Mouse (Mus musculus): ENCODE results near the gene Mrpl1. TPM values are rescaled to one million over a fixed set of nuclear protein-coding genes. Genes with fewer than 3 reads are reported as not detected.

Mrpl1 gene
- polyA plus RNA-seq, 1 experiment from 2014 or later = 23.5 TPM

GRCm38 (mm10) chr5:96198271-96198670 is 11.0 kb upstream of the Mrpl1 start:
- no peak for ATAC-seq (replicated peaks; ENCODE audit: extremely low read depth, insufficient read depth, low FRiP score)
- Histone ChIP-seq H3K4me1 (ENCODE audit: control insufficient read depth, insufficient read depth, low read length) (no peaks in the 10 kb centered on the region), H3K9ac (ENCODE audit: low read length) (no peak overlapping the region), H3K4me2 (ENCODE audit: low read depth, low read length) (no peak overlapping the region), H3K27me3 (ENCODE audit: control insufficient read depth, insufficient read depth, low read length) (no peaks in the 10 kb centered on the region), H3K27ac (ENCODE audit: low read length) (no peak overlapping the region), H3K36me3 (ENCODE audit: control insufficient read depth, insufficient read depth) (no peaks in the 10 kb centered on the region), H3K9me3 (replicated peaks; ENCODE audit: control insufficient read depth, low read length) (0 out of 2 replicates have a peak, but pooled peaks cover 2% of the 10 kb centered on the region), H3K4me3 (ENCODE audit: low read length) (no peak overlapping the region)
- 80% methylated on average over 6 of the region's 6 CpGs for WGBS

- Histone ChIP-seq H3K4me1 (ENCODE audit: control insufficient read depth, insufficient read depth, low read length) (no peaks in the 10 kb centered on the region), H3K9ac (ENCODE audit: low read length) (no peak overlapping the region), H3K4me2 (ENCODE audit: low read depth, low read length) (no peak overlapping the region), H3K27me3 (ENCODE audit: control insufficient read depth, insufficient read depth, low read length) (no peaks in the 10 kb centered on the region), H3K27ac (ENCODE audit: low read length) (no peak overlapping the region), H3K36me3 (ENCODE audit: control insufficient read depth, insufficient read depth) (no peaks in the 10 kb centered on the region), H3K9me3 (replicated peaks; ENCODE audit: control insufficient read depth, low read length) (0 out of 2 replicates have a peak, but pooled peaks cover 2% of the 10 kb centered on the region), H3K4me3 (ENCODE audit: low read length) (no peak overlapping the region)
- WGBS = 63% methylated on average over 3 of the region's 3 CpGs
- no peak for ATAC-seq (replicated peaks; ENCODE audit: extremely low read depth, insufficient read depth, low FRiP score)
Observed at GRCm38 (mm10) chr5:96200269-96200668, 9.0 kb upstream of the Mrpl1 start.

- no peaks in the 10 kb centered on the region for H3K4me1 ChIP-seq (ENCODE audit: control insufficient read depth, insufficient read depth, low read length)
- no peak overlapping the region for H3K4me3 ChIP-seq (ENCODE audit: low read length)
- 68% methylated on average over 10 of the region's 10 CpGs for WGBS
- ATAC-seq (replicated peaks; ENCODE audit: extremely low read depth, insufficient read depth, low FRiP score) = no peak
- no peak overlapping the region for H3K9ac ChIP-seq (ENCODE audit: low read length)
- H3K27ac ChIP-seq (ENCODE audit: low read length) = no peak overlapping the region
- H3K27me3 ChIP-seq (ENCODE audit: control insufficient read depth, insufficient read depth, low read length) = no peaks in the 10 kb centered on the region
- H3K9me3 ChIP-seq (replicated peaks; ENCODE audit: control insufficient read depth, low read length) = 0 out of 2 replicates have a peak, but pooled peaks cover 2% of the 10 kb centered on the region
- no peaks in the 10 kb centered on the region for H3K36me3 ChIP-seq (ENCODE audit: control insufficient read depth, insufficient read depth)
- H3K4me2 ChIP-seq (ENCODE audit: low read depth, low read length) = no peak overlapping the region
Observed at GRCm38 (mm10) chr5:96201462-96202154, 7.7 kb upstream of the Mrpl1 start.

GRCm38 (mm10) chr5:96206897-96207296 is 2.4 kb upstream of the Mrpl1 start:
- ATAC-seq (replicated peaks; ENCODE audit: extremely low read depth, insufficient read depth, low FRiP score) = no peak
- Histone ChIP-seq H3K4me3 (ENCODE audit: low read length) (no peak overlapping the region), H3K27ac (ENCODE audit: low read length) (no peak overlapping the region)

GRCm38 (mm10) chr5:96207531-96207930 is 1.8 kb upstream of the Mrpl1 start:
- H3K27me3 ChIP-seq (ENCODE audit: control insufficient read depth, insufficient read depth, low read length) = no peaks in the 10 kb centered on the region
- no peak overlapping the region for H3K4me3 ChIP-seq (ENCODE audit: low read length)
- no peak overlapping the region for H3K27ac ChIP-seq (ENCODE audit: low read length)
- WGBS = 88% methylated on average over 2 of the region's 2 CpGs
- H3K4me2 ChIP-seq (ENCODE audit: low read depth, low read length) = no peak overlapping the region
- no peak overlapping the region for H3K9ac ChIP-seq (ENCODE audit: low read length)
- no peak for ATAC-seq (replicated peaks; ENCODE audit: extremely low read depth, insufficient read depth, low FRiP score)
- H3K9me3 ChIP-seq (replicated peaks; ENCODE audit: control insufficient read depth, low read length) = no peaks in the 10 kb centered on the region
- no peaks in the 10 kb centered on the region for H3K36me3 ChIP-seq (ENCODE audit: control insufficient read depth, insufficient read depth)
- H3K4me1 ChIP-seq (ENCODE audit: control insufficient read depth, insufficient read depth, low read length) = peaks cover 19% of the 10 kb centered on the region

More at GRCm38 (mm10) chr5:96206897-96207296, 2.4 kb upstream of the Mrpl1 start:
- H3K4me2 ChIP-seq (ENCODE audit: low read depth, low read length) = no peak overlapping the region
- peaks cover 19% of the 10 kb centered on the region for H3K4me1 ChIP-seq (ENCODE audit: control insufficient read depth, insufficient read depth, low read length)
- 7% methylated on average over 2 of the region's 2 CpGs for WGBS
- no peaks in the 10 kb centered on the region for H3K27me3 ChIP-seq (ENCODE audit: control insufficient read depth, insufficient read depth, low read length)
- no peaks in the 10 kb centered on the region for H3K36me3 ChIP-seq (ENCODE audit: control insufficient read depth, insufficient read depth)
- H3K9me3 ChIP-seq (replicated peaks; ENCODE audit: control insufficient read depth, low read length) = no peaks in the 10 kb centered on the region
- H3K9ac ChIP-seq (ENCODE audit: low read length) = no peak overlapping the region

- Histone ChIP-seq H3K4me3 (ENCODE audit: low read length) (no peak overlapping the region), H3K27ac (ENCODE audit: low read length) (no peak overlapping the region), H3K4me2 (ENCODE audit: low read depth, low read length) (no peak overlapping the region), H3K9me3 (replicated peaks; ENCODE audit: control insufficient read depth, low read length) (no peaks in the 10 kb centered on the region), H3K36me3 (ENCODE audit: control insufficient read depth, insufficient read depth) (no peaks in the 10 kb centered on the region), H3K9ac (ENCODE audit: low read length) (no peak overlapping the region), H3K27me3 (ENCODE audit: control insufficient read depth, insufficient read depth, low read length) (no peaks in the 10 kb centered on the region), H3K4me1 (ENCODE audit: control insufficient read depth, insufficient read depth, low read length) (peaks cover 19% of the 10 kb centered on the region)
- 53% methylated on average over 4 of the region's 4 CpGs for WGBS
- no peak for ATAC-seq (replicated peaks; ENCODE audit: extremely low read depth, insufficient read depth, low FRiP score)
Observed at GRCm38 (mm10) chr5:96208543-96208942, 750 bp upstream of the Mrpl1 start.

GRCm38 (mm10) chr5:96209916-96210583 is 757 bp downstream of the Mrpl1 start:
- Histone ChIP-seq H3K27ac (ENCODE audit: low read length) (peak overlapping the region; percentile 66), H3K9ac (ENCODE audit: low read length) (peak overlapping the region; percentile 83), H3K36me3 (ENCODE audit: control insufficient read depth, insufficient read depth) (peaks cover 3% of the 10 kb centered on the region; the same call in 1 of the 2 replicates), H3K27me3 (ENCODE audit: control insufficient read depth, insufficient read depth, low read length) (no peaks in the 10 kb centered on the region), H3K4me1 (ENCODE audit: control insufficient read depth, insufficient read depth, low read length) (peaks cover 19% of the 10 kb centered on the region), H3K4me2 (ENCODE audit: low read depth, low read length) (peak overlapping the region; percentile 66), H3K9me3 (replicated peaks; ENCODE audit: control insufficient read depth, low read length) (no peaks in the 10 kb centered on the region), H3K4me3 (ENCODE audit: low read length) (peak overlapping the region; percentile 76)
- ATAC-seq (replicated peaks; ENCODE audit: extremely low read depth, insufficient read depth, low FRiP score) = peak; percentile 93
- under 1% methylated on average over 35 of the region's 35 CpGs for WGBS

- Histone ChIP-seq H3K4me1 (ENCODE audit: control insufficient read depth, insufficient read depth, low read length) (peaks cover 11% of the 10 kb centered on the region), H3K27ac (ENCODE audit: low read length) (no peak overlapping the region), H3K36me3 (ENCODE audit: control insufficient read depth, insufficient read depth) (peaks cover 3% of the 10 kb centered on the region; the same call in 1 of the 2 replicates), H3K9me3 (replicated peaks; ENCODE audit: control insufficient read depth, low read length) (no peaks in the 10 kb centered on the region), H3K4me3 (ENCODE audit: low read length) (no peak overlapping the region), H3K4me2 (ENCODE audit: low read depth, low read length) (no peak overlapping the region), H3K9ac (ENCODE audit: low read length) (no peak overlapping the region), H3K27me3 (ENCODE audit: control insufficient read depth, insufficient read depth, low read length) (no peaks in the 10 kb centered on the region)
- ATAC-seq (replicated peaks; ENCODE audit: extremely low read depth, insufficient read depth, low FRiP score) = no peak
- WGBS = 88% methylated on average over 3 of the region's 3 CpGs
Observed at GRCm38 (mm10) chr5:96218648-96219047, 9.4 kb downstream of the Mrpl1 start.

GRCm38 (mm10) chr5:96219512-96219911 is 10.2 kb downstream of the Mrpl1 start:
- H3K9me3 ChIP-seq (replicated peaks; ENCODE audit: control insufficient read depth, low read length) = no peaks in the 10 kb centered on the region
- peaks cover 6% of the 10 kb centered on the region for H3K36me3 ChIP-seq (ENCODE audit: control insufficient read depth, insufficient read depth)
- ATAC-seq (replicated peaks; ENCODE audit: extremely low read depth, insufficient read depth, low FRiP score) = no peak
- H3K27me3 ChIP-seq (ENCODE audit: control insufficient read depth, insufficient read depth, low read length) = no peaks in the 10 kb centered on the region
- H3K9ac ChIP-seq (ENCODE audit: low read length) = no peak overlapping the region
- no peak overlapping the region for H3K4me3 ChIP-seq (ENCODE audit: low read length)
- WGBS = 79% methylated on average over 4 of the region's 4 CpGs
- H3K27ac ChIP-seq (ENCODE audit: low read length) = no peak overlapping the region
- no peak overlapping the region for H3K4me2 ChIP-seq (ENCODE audit: low read depth, low read length)
- H3K4me1 ChIP-seq (ENCODE audit: control insufficient read depth, insufficient read depth, low read length) = peaks cover 11% of the 10 kb centered on the region

All from heart, embryonic 16.5 days (tissue).